Mouse (Mus musculus) hindbrain, embryonic 16.5 days (tissue): ENCODE data around the gene Ptbp3. TPM values are rescaled to one million over a fixed set of nuclear protein-coding genes. Genes with fewer than 3 reads are reported as not detected.
"Not testable (repeated sequence)": the region's sequence is repeated elsewhere in the genome, so short reads cannot be mapped to it uniquely, and the experiment has no call there.

ENCODE experiments used
- ATAC-seq: fragments of 200-750 bp; cut with Nextera tagmentation; 2 replicates; pipeline ENCODE4 v1.8.0; 2017; ENCODE audit warnings: moderate TSS enrichment, moderate library complexity
- H3K27ac ChIP-seq: fragments of 300-500 bp; sonication (generic); 2 replicates; pipeline ENCODE4 v1.5.1; 2014; ENCODE audit warnings: low read depth, mild to moderate bottlenecking, control low read depth, low read length, moderate library complexity
- H3K27me3 ChIP-seq: fragments of 300-500 bp; sonication (generic); replicated peaks from 2 replicates; pipeline ENCODE4 v1.6.1; 2014; ENCODE audit warnings: low read length; ENCODE audit not compliant: control insufficient read depth, insufficient read depth
- H3K36me3 ChIP-seq: fragments of 300-500 bp; sonication (generic); 2 replicates; pipeline ENCODE4 v1.6.1; 2014; ENCODE audit warnings: mild to moderate bottlenecking, low read length, moderate library complexity, mixed read lengths; ENCODE audit not compliant: control insufficient read depth, insufficient read depth
- H3K4me1 ChIP-seq: fragments of 300-500 bp; sonication (generic); 2 replicates; pipeline ENCODE4 v1.6.1; 2014; ENCODE audit warnings: low read depth, low read length; ENCODE audit not compliant: control insufficient read depth, insufficient read depth
- H3K4me2 ChIP-seq: fragments of 300-500 bp; sonication (generic); 2 replicates; pipeline ENCODE4 v1.6.1; 2014; ENCODE audit warnings: mild to moderate bottlenecking, low read length, control low read depth, moderate library complexity
- H3K4me3 ChIP-seq: fragments of 300-500 bp; sonication (generic); 2 replicates; pipeline ENCODE4 v1.5.1; 2014; ENCODE audit warnings: mild to moderate bottlenecking, low read length, control low read depth, moderate library complexity
- H3K9ac ChIP-seq: fragments of 300-500 bp; sonication (generic); 2 replicates; pipeline ENCODE4 v1.6.1; 2014; ENCODE audit warnings: low read depth, mild to moderate bottlenecking, control low read depth, low read length, moderate library complexity
- H3K9me3 ChIP-seq: fragments of 300-500 bp; sonication (generic); 2 replicates; pipeline ENCODE4 v1.6.1; 2014; ENCODE audit warnings: mild to moderate bottlenecking, low read length, moderate library complexity; ENCODE audit not compliant: control insufficient read depth
- WGBS: fragments of 180-500 bp; shearing (Covaris S2); extraction: QIAGEN DNeasy Blood & Tissue Kit; methylation state at CpG from one replicate; pipeline ENCODE4 v1.1.7; 2014; 5-methylcytosine and 5-hydroxymethylcytosine counted together
- polyA plus RNA-seq: library from polyadenylated mRNA; unstranded; fragments of >200 nt; fragmentation: Nextera tagmentation; extraction: Ambion mirVana; gene quantifications from 2 replicates; pipeline ENCODE4 v1.2.1, GENCODE M21; 2015

The Ptbp3 gene
- polyA plus RNA-seq, 1 experiment from 2014 or later: 14.5 TPM

DNA sequence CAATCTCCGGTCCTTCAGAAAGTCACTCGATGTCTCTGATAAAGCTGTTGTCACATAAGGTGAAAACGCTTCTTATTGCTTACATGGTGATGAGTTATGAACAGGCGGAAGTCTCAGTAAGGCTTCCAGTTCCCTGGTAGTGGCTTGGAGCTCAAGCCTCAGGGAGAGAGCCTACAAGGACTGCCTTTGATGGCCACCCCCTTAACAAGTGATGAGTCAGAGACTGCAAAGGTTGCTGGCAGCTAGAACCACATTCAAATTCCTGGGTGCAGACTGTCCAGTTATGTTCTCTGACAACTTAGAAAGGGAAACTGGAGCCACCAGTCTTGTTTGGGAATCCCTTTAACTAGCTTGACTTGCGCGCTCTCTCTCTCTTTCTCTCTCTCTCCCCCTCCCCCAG, 11.0 kb upstream of the Ptbp3 start:
- no peak overlapping the region for H3K4me3 ChIP-seq
- no peak overlapping the region for H3K9ac ChIP-seq
- no peaks in the 10 kb centered on the region for H3K4me1 ChIP-seq
- no peak for ATAC-seq
- no peaks in the 10 kb centered on the region for H3K9me3 ChIP-seq
- H3K27ac ChIP-seq: no peak overlapping the region
- H3K27me3 ChIP-seq: no peaks in the 10 kb centered on the region
- 96% methylated on average over 6 of the region's 6 CpGs for WGBS
- no peak overlapping the region for H3K4me2 ChIP-seq
- H3K36me3 ChIP-seq: no peaks in the 10 kb centered on the region

DNA sequence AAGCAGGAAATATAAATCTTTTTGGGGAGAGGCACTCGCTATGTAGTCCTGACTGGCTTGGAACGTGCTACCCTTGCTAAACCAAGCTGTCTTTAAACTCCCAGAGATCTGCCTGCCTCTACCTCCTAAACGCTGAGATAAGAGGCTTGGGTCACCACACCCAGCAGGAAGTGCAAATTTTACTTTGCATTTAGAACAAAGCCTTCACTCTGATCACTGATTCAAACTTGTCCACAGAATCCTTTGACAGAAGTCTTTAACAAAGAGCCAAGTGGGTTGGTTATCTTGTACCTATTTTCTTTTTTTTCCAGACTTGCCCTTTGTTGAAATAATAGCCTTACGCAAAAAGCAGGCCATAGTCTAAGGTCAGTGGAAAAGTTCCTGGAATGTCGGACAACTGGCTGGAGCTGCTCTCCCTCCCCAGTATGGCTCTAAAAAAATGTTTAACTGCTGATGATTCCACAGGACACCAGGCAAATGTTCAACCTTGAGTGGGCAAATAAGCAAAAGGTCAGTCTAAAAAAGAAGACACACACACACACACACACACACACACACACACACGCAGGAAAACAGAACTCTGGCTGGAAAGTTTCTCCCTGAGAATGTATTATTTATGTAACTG, 9.0 kb upstream of the Ptbp3 start:
- H3K36me3 ChIP-seq: no peaks in the 10 kb centered on the region
- no peak overlapping the region for H3K4me3 ChIP-seq
- no peak overlapping the region for H3K27ac ChIP-seq
- H3K4me1 ChIP-seq: no peaks in the 10 kb centered on the region
- 71% methylated on average over 6 of the region's 6 CpGs for WGBS
- H3K9ac ChIP-seq: no peak overlapping the region
- H3K27me3 ChIP-seq: no peaks in the 10 kb centered on the region
- no peak overlapping the region for H3K4me2 ChIP-seq
- no peak for ATAC-seq
- H3K9me3 ChIP-seq: no peaks in the 10 kb centered on the region

DNA sequence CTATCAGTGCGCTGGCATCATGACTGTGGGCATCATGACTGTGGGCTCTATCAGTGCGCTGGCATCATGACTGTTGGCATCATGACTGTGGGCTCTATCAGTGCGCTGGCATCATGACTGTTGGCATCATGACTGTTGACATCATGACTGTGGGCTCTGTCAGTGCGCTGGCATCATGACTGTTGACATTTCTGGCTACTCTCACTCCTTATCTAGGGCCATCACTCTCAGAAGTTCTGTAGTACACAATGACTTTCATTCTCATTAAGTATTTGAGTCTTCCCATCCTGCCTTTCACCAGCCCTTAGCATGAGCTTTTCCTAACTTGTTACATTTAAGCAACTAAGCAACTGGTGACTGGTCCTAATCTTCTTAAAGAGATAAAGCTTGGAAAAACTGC, 8.2 kb upstream of the Ptbp3 start:
- H3K4me1 ChIP-seq, H3K27ac ChIP-seq, H3K9me3 ChIP-seq, H3K4me3 ChIP-seq, H3K4me2 ChIP-seq, ATAC-seq, H3K9ac ChIP-seq, H3K27me3 ChIP-seq, H3K36me3 ChIP-seq: not testable (repeated sequence)
- 92% methylated on average over 4 of the region's 4 CpGs for WGBS

DNA sequence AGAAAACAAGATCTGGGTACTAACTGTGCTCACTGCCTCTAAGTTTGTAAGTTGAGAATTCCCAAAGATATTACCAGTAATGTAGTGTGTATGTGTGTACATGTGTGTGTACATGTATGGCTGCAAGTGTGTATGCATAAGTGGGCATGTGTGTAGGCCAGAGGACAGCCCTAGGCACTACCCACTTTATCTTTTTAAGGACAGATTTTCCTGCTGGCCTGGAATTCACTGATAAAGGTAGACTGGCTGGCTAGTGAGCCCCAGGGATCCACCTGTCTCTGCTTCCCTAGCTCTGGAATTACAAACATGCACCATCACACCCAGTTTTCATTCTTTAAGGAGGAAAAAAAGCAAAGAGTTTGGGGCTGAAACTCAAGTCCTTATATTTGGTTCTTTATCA, 6.0 kb upstream of the Ptbp3 start:
- no peak overlapping the region for H3K4me3 ChIP-seq
- no peak overlapping the region for H3K4me2 ChIP-seq
- no peaks in the 10 kb centered on the region for H3K4me1 ChIP-seq
- H3K27me3 ChIP-seq: no peaks in the 10 kb centered on the region
- no peaks in the 10 kb centered on the region for H3K9me3 ChIP-seq
- no peaks in the 10 kb centered on the region for H3K36me3 ChIP-seq
- no peak for ATAC-seq
- H3K9ac ChIP-seq: no peak overlapping the region
- no peak overlapping the region for H3K27ac ChIP-seq

DNA sequence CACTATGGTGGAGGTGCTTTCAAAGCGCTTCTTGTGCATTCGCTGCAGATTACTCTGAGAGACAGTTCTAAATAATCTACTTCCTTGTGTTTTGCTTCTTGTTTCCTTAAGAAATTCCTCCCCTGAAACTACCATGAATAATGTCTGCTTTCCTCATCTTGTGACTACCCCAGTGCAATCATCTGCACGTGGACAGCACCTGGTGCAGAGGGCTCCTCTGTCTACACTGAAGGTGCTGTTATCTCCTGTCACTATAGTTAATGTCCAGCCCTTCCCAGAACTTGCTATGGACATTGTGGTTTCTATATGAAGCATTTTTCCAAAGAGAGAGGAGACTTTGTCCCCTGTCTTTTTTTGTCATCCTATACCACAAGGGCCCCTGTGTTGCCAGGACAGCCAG, 4.4 kb upstream of the Ptbp3 start:
- H3K27ac ChIP-seq: no peak overlapping the region
- no peaks in the 10 kb centered on the region for H3K27me3 ChIP-seq
- no peak for ATAC-seq
- H3K4me3 ChIP-seq: no peak overlapping the region
- H3K36me3 ChIP-seq: no peaks in the 10 kb centered on the region
- no peak overlapping the region for H3K4me2 ChIP-seq
- no peaks in the 10 kb centered on the region for H3K4me1 ChIP-seq
- no peaks in the 10 kb centered on the region for H3K9me3 ChIP-seq
- WGBS: 72% methylated on average over 3 of the region's 3 CpGs
- no peak overlapping the region for H3K9ac ChIP-seq

DNA sequence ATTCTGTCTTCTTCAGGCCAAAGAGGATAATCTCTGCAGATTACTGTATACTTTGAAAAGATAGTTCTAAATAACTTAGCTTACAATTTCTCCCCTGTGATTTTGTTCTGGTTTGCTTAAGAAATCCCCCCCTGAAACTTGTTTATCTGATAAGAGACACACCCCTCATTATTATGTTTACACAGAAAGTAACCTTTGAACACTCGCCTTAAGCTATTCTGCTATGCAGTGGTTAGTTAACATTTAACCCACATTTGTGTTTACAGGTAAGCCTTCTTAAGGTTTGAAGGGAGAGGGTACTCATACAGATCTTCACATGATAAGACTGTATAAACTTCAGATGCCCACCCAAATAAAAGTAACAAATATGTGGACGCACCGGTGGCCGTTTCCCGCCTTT, 3.7 kb upstream of the Ptbp3 start:
- ATAC-seq: no peak
- H3K4me3 ChIP-seq: no peak overlapping the region
- no peaks in the 10 kb centered on the region for H3K27me3 ChIP-seq
- H3K4me1 ChIP-seq: peaks cover under 1% of the 10 kb centered on the region; the same call in 1 of the 2 replicates
- H3K27ac ChIP-seq: no peak overlapping the region
- H3K36me3 ChIP-seq: no peaks in the 10 kb centered on the region
- H3K9me3 ChIP-seq: no peaks in the 10 kb centered on the region
- WGBS: 92% methylated on average over 5 of the region's 5 CpGs
- H3K9ac ChIP-seq: no peak overlapping the region
- H3K4me2 ChIP-seq: no peak overlapping the region

DNA sequence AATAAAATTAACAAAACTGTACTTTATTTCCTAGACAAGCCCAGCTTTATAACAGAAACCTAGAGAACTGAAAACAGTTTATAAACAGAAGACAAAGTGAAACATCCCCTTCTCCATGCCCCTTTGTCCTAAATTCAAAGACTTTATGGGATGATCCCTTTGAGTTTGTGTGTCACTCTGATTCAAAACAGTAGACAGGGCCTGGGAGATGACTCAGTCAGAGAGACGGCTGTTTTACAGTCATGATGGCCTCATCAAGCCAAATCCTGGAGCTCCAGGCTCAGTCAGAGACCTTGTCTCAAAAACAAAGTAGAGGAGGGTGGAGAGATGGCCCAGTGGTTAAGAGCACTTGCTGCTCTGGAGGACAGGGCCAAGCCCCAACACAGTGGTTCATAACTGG, 2.7 kb upstream of the Ptbp3 start:
- ATAC-seq: no peak
- H3K4me2 ChIP-seq: no peak overlapping the region
- H3K9ac ChIP-seq: no peak overlapping the region
- H3K4me3 ChIP-seq: no peak overlapping the region
- H3K27ac ChIP-seq: no peak overlapping the region
- H3K36me3 ChIP-seq: no peaks in the 10 kb centered on the region
- no peaks in the 10 kb centered on the region for H3K27me3 ChIP-seq
- WGBS: 88% methylated on average over 1 of the region's 1 CpGs
- H3K4me1 ChIP-seq: peaks cover 9% of the 10 kb centered on the region
- no peaks in the 10 kb centered on the region for H3K9me3 ChIP-seq

DNA sequence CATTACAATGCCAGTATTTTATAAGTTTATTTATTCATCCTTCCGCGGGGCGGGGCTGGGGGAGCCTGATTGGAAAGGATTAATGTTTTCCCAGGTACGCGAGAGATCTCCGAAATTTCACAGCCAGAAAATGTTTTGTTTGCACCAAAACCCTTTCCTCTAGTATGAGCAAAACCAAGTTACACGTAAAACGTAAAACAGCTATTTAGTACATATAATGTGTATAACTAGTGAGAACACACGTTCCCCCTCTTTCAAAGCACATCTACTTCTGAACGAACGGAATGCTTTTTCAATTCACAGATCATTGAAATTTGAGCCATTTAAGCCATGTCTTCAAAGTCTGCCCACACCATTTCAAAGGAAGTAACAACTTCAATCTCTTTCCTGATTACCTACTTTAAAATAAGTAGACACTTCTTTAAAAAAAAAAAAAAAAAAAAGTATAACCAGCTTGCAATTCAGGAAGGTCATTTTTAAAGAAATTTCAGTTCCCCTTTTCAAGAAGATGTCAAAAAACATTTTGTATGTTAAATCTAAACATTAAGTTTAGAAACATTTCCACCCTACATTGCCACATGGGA, 905 bp upstream of the Ptbp3 start:
- Histone ChIP-seq H3K4me1 (peaks cover 12% of the 10 kb centered on the region), H3K9me3 (no peaks in the 10 kb centered on the region), H3K9ac (peak overlapping the region; percentile 92), H3K36me3 (no peaks in the 10 kb centered on the region), H3K4me2 (peak overlapping the region; percentile 71), H3K27ac (no peak overlapping the region), H3K4me3 (peak overlapping the region; percentile 99), H3K27me3 (no peaks in the 10 kb centered on the region)
- no peak for ATAC-seq
- 19% methylated on average over 11 of the region's 11 CpGs for WGBS

DNA sequence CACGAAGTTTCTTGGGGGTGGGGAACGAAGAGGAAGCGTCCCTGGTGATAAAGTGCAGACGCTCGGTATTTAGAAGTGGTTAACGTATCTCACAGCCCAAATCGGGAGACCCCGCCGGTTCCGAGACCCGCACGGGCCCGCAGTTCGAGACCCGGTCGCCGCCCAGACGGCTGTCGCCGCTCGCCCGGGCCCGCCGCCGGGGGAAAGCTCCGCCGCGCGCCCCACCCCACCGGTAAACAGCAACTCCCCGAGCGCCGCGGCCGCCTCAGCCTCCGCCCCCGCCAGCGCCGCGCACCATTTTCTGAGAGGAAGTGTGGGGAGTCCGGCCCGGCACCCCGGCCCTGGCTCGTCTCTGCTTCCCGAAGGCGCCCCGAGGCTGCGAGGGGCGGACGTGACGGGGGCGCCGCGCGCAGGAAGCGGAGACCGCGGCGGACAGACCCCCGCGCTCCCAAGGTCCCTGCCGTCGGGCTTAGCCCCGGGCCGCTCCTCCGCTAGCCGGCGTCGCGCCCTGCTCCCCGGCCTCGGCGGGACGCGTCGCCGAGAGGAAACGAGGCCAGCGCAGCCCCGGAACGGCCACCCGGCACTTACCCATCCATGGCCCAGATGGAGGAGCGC, 497 bp downstream of the Ptbp3 start:
- H3K27ac ChIP-seq: peak overlapping the region; percentile 94
- no peaks in the 10 kb centered on the region for H3K9me3 ChIP-seq
- peak overlapping the region; percentile 92 for H3K9ac ChIP-seq
- H3K4me3 ChIP-seq: peak overlapping the region; percentile 99
- H3K4me2 ChIP-seq: peak overlapping the region; percentile 71
- H3K4me1 ChIP-seq: peaks cover 12% of the 10 kb centered on the region
- peak; percentile 90 for ATAC-seq
- under 1% methylated on average over 59 of the region's 83 CpGs for WGBS
- no peaks in the 10 kb centered on the region for H3K36me3 ChIP-seq
- no peaks in the 10 kb centered on the region for H3K27me3 ChIP-seq
